Mouse (Mus musculus) ES-Bruce4 (cell line): ENCODE measurements around the gene Fbxw5.

Experiments
- CTCF ChIP-seq: IDR thresholded peaks from one replicate; pipeline ENCODE4 v1.8.1; 2011; ENCODE audit warnings: low read depth, low read length
- POLR2A ChIP-seq: IDR thresholded peaks from one replicate; pipeline ENCODE4 v1.8.1; 2011; ENCODE audit warnings: low read length; ENCODE audit not compliant: insufficient read depth

DNA sequence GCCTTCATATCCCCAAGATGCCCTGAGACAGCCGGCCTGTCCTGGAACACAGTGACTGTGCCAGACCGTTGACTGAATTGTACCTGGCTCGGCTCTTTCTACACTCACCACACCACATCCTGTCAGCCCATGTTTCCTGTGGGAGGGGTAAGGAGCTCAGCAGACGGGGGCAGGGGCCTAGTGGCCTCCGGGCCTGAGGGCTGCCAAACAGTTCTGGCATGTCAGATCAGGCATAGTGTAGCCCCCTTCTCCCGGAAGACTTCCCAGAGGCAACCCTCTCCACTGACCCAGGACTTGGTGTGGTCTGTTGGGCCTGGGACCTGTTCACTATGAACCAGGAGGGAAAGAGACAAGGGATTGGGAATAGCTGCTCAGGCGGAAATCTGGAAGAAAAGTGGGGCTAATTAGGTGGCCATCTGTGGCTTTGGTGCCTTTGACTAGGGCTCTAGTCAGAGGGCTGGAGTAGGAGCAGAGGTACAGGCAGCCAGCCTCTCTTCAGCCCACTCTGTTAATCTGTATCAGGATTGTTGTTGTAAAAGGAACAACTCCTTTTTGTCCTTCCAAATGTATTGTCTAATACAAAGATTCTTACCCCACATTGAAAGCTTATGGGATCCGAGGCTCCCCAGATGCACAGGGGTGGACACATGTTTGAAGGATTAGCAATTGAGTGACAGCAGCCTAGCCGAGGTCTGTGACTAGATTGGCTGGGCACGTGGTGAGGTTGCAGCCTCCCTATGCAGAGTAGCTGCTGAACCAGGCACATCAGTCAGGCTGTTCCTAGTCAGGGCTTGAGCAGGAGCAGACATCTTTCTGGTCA is 34.5 kb upstream of the Fbxw5 start:
- TF ChIP-seq POLR2A, result no peak
- no peak for TF ChIP-seq CTCF
